Mouse (Mus musculus) lung, postnatal 14 days (tissue): ENCODE measurements at regions not wholly inside any gene's neighbourhood (a gene's known extent, or its start where the extent isn't known, plus 50 kb on each side); places are given as distances from the start of the nearest gene placed in this dataset.
"Not testable (repeated sequence)": the region's sequence is repeated elsewhere in the genome, so short reads cannot be mapped to it uniquely, and the experiment has no call there.

Experiments used
- DNase-seq: peaks from one replicate; pipeline ENCODE4 v3.0.0; 2021

- DNase-seq = no peak
Observed at GRCm38 (mm10) chr2:51682177-51682576, 54.9 kb downstream of the Tas2r134 start.

DNA sequence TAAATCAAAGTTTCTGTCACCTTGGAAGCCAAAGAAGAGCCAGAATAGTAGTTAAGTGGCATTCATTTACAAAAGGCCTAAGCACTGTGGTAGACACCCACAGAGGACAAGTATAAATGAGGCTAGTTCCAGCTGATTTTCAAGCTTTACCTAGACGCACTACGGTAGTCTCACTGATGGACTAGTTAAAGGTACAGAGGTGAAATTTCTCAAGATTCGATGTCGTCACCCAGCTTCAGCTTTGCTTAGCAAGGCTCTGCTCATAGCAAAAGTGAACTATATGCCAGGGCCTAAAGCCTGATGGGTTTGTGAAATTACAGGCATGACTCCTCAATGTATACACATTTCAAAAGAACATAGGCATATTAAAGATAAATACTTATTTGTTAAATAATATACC, 55.4 kb downstream of the Tas2r134 start:
- no peak for DNase-seq

DNA sequence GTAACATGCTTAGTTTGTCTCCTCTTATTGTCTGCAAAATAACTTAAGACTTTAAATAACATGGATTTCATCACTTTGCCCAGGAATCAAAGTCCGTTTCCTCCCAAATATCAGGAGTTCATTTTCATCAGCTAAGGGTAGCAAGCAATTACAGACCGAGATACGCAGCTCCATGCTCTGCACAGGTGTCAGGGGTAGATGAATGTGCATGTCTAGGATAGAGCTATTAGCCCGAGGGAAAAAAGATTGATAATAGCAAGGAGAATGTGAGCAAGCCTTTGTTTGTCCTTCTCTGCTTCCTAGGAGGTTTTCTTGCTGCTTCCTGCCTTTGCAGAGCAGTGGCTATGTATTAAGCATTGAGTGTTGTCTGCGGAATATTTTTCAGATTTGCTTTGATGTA, 77.8 kb downstream of the Tas2r134 start:
- DNase-seq = no peak

- peak; percentile 9 for DNase-seq
Observed at GRCm38 (mm10) chr2:51708701-51709100, 81.4 kb downstream of the Tas2r134 start.

- DNase-seq = no peak
Observed at GRCm38 (mm10) chr2:51712611-51713010, 85.3 kb downstream of the Tas2r134 start.

DNA sequence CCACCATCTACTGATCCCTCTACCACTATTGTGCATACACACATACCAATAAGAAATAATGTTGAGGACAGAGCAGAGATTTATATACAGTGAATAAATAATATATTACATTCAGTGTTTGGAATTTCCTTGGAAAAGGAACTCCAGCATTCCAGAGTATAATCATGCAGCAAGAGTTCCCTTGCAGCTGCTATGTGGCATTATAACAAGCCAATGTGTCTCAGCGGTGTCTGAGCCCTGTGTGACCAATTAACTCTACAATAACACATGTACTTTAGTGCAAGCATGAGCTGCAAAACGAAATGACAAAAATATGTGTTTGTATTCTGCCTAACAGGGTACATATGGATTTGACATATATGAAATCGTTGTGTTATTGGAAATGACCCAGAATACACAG, 103.5 kb downstream of the Tas2r134 start:
- no peak for DNase-seq

- DNase-seq = no peak
Observed at GRCm38 (mm10) chr2:51731703-51732102, 104.4 kb downstream of the Tas2r134 start.

DNA sequence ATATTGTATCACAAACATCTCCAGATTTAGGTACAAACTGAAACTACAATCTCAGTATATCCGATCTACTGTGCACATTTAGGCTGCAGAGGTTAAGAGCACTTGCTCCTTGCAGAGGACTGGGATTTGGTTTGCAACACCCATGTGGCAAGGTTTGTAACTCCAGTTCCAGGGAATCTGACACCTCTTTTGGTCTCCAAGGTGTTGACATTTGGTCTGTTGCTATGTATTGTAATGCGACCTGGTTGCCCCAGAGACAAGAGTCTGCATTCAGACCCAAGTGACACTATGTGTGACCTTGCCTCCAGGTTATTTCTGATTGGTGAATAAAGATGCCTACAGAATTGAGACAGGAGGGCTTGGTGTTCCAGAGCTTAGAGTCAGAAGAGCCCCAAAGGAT, 105.0 kb downstream of the Tas2r134 start:
- no peak for DNase-seq

DNA sequence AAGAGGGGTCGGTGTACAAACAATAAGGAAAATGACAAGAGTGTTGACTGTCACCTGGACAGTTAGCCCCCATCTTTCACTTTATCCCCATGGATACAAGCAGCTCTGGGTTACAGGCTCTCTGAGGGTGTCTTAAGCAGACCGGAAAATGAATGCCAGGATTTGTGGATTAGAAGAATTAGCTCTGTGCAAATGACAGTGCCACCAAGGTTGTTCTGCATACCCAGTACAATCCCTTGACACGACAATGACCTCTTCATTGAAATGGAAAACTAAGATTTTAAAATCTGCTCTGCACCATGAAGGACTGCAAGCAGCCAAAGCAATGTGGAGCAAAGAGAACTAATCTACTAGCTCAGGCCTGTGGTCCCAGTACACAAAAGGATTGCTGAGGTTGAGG, 105.9 kb downstream of the Tas2r134 start:
- DNase-seq = no peak

DNA sequence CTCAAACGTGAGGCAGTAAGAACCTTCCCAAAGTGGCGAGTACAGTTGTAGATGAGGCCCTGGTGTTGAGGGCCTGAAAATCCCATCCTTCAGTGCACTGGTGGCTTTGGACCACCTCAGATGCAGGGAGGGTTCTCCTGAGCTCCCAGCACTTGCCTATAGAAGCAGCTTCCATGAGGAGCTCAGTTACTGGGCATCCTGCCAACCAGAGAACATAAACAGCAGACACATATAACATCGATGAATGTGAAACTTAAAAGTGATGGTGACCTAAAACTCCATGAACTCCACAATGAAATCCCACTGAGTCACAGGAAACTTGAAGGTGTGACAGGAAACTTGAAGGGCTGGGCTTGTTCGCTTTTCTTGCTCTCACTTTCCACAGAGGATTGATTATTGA, 109.1 kb downstream of the Tas2r134 start:
- no peak for DNase-seq

GRCm38 (mm10) chr2:51747675-51748319, 120.5 kb downstream of the Tas2r134 start:
- no peak for DNase-seq

DNA sequence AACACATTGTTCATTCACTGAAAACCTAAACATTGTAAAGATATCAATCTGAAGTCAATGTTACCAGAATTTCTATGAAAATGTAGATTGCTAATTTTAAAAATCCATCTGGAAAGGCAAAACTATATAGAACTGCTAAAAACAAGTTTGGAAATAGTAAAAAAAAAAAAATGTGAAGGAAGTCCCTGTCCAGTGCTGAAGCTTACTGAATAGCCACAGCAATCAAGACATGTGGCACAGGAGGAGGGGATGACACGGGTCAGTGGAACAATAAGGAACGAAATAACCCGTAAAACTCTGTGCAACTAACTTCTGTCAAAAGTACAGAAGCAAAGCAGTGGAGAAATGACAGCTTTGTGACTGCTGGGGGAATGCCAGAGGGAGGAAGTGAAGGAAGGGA, 121.9 kb downstream of the Tas2r134 start:
- no peak for DNase-seq

DNA sequence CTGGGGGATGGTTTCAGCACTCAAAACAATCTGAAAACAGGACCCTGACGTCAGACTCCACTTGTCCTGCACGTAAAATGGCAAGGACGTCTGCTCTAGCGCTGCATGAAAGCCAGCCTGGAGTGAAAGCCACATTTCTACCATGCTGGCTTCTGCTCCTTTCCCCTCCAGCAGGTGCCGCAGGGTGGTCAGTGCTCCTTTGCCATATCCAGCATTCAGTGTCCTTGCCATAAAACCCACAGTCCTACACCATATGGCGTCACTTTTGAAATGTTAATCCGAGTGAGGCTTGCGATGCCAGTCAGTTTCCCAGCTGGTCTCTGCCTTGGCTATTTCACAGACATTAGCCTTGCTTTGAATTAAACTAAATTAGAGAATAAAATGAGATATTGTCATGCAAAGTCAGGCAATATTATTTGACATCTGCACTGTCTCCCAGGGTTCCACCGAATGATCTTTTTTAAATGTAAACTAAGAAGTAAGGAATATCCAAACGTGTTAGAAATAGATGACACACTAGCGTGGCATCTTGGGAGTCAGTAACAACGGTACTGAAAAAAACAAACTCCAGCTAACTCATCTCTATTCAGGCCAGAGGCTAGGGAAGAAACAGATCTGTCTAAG, 125.7 kb downstream of the Tas2r134 start:
- DNase-seq = no peak

DNA sequence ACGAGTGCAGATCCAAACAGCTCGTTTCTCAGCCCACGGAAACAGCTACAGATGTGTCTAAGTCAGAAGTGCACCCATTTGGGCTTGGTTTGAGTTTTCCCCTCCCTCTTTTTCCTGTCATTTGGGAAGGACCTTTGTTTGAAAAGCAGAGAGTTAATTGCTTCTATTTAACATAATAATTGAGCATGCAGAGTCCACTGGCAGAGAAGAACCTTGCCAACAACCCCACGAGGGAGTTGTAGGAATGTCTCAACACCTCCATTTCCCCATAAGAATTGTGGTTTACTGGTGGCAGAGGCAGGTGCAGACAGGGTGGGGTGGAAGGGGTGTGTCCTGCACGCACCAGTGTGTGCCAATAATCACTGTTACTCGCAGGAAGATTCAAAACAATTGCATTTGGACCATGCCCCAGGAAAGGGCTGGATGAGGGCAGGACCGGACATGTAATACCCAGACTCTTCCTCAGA, 126.3 kb downstream of the Tas2r134 start:
- DNase-seq = no peak

DNA sequence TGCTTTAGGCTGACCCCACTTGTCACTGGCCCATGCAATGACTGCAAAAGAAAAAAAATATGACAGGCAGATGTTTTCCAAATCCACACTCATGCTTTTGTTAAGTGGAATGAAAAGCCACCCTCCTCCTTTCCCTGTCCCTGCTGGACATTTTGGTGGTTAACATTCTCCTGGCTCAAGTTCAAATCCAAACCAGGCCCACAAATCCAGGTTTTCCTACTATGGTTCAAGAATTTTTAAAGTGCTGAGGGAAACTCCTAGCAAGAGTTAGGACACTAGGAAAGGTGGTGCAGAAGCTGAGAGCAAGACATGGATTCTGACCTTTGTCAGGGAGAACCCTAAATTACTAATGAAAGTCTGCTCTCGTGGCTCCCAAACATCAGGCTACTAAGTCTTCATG, 130.1 kb downstream of the Tas2r134 start:
- DNase-seq = no peak

GRCm38 (mm10) chr2:51758093-51758492, 130.8 kb downstream of the Tas2r134 start:
- DNase-seq = no peak

DNA sequence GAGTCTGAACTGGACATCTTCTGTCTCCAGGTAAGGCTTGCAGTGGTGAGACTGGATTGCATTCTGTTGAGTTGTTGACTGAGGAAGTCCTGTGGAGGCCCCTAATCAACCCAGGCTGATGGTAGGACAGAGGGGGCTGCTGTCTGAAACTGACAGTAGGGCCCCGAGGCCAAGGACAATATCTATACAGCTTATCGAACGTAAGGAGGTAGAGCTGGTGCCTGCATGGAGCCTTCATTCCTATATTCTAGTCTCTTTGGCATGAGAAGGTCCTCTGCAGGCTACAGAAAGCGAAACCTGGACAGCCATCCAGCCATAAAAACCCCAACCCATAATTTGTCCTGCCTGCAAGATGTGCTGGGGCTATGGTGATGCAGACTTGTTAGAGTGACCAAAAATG, 135.6 kb downstream of the Tas2r134 start:
- DNase-seq = no peak

DNA sequence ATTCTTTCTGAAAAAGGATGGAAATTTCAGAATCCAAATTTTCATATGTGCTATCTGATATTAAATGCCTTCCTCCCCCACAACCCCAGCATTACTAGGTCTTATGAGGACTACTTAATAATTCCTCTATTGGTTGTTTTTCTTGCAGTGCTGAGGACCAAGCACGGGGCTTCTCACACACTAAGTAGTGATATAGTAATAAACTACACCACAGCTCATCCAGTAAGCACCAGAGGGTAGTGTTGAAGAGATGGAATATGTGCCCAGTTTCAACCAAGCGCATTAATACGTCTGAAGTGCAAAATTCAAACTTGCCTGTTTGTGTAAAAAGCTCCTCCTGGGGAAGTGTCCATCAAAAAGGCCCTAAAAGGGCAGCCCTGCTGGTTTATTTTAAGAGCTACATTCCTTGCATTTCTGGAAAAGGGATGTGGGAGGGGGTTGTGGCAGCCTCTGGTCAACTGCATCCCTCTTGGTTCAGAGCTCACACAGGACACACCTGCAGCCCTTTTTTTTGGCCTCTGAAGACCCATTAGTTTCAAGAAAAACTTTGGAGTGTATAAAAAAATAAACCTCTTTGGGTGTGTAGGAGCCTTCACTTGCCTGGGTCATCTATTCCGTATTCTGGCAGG, 140.3 kb downstream of the Tas2r134 start:
- no peak for DNase-seq

DNA sequence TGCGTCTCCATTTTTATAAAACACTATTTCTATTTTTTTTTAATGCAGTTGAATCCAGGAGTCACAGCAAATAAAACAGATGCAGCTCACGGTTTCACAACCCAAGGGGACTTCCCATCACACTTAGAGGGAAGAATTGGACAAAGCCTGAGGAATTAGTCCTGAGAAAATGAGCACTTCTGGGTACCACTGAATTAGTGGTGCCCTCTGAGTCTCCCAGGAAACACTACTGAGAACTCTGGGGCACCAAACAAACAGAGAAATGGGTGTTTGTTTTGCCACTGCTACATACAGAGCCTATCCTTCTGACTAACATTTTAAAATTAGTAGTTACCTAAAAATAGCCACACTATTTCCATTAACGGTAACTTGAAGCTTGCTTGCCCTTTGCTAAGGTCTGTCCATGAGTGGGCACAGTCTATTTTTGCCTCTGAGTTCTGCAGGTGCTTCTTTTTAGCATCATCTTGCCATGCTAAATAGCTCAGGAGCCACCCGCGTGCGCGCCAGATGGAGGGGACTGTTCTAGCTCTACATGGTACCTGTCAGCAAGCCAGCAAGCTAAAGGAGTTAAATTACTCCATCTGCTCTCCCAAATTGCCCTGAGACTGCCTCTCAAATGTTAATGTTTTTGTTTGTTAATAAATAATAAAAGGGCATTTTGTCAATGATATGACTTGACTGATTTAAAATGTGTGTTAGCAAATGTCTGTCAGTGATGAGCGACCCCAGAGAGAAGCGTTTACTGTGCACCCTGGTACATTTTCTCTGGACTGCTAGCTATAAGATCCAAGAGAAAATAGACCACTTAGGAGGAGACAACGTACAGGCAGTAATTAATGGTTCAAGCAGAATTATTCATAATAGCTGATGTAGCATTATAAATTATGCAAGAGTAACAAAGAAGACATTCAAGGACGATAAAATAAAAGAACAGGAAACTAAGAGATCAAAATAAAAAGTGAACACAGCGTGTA, 141.3 kb downstream of the Tas2r134 start:
- no peak for DNase-seq

GRCm38 (mm10) chr2:51785169-51785568, 149.8 kb downstream of the Rbm43 start:
- DNase-seq = no peak

GRCm38 (mm10) chr2:51788896-51789295, 146.1 kb downstream of the Rbm43 start:
- DNase-seq = no peak

- DNase-seq = not testable (repeated sequence)
Observed at GRCm38 (mm10) chr2:51793291-51793690, 141.7 kb downstream of the Rbm43 start.

GRCm38 (mm10) chr2:51799856-51800255, 135.1 kb downstream of the Rbm43 start:
- no peak for DNase-seq
